Mouse (Mus musculus) erythroid progenitor cell, adult 5-6 weeks (primary cell): Measurements from ENCODE around the gene Wdr86. TPM values are rescaled to one million over a fixed set of nuclear protein-coding genes. Genes with fewer than 3 reads are reported as not detected.
"Not testable (repeated sequence)": the region's sequence is repeated elsewhere in the genome, so short reads cannot be mapped to it uniquely, and the experiment has no call there.

Source experiments
- ATAC-seq: replicated peaks from 2 replicates; pipeline ENCODE4 v1.8.0; 2016; ENCODE audit warnings: moderate number of reproducible peaks, mild to moderate bottlenecking, moderate TSS enrichment, inconsistent platforms; ENCODE audit not compliant: poor library complexity, low FRiP score, severe bottlenecking
- total RNA-seq, 2 experiments: library from RNA; stranded (forward) in 1 of 2; stranded (reverse) in 1 of 2; fragments of 150-400 nt in 1 of 2; fragments of 186-747, 209-891 nt in 1 of 2; gene quantifications; 2 replicates each; pipeline versions ENCODE4 v1.2.3 to v1.2.4; 2015 to 2017; ENCODE audit warnings: low replicate concordance in 2 of 2

The Wdr86 gene
- total RNA-seq, 2 experiments from 2014 or later: 5.4 TPM; not detected in 1

GRCm38 (mm10) chr5:24686671-24687420 is 43.7 kb downstream of the Wdr86 start:
- ATAC-seq: not testable (repeated sequence)

GRCm38 (mm10) chr5:24686176-24686575 is 44.4 kb downstream of the Wdr86 start:
- ATAC-seq: 0 out of 2 replicates have a peak, but pooled peaks have one; percentile 35

GRCm38 (mm10) chr5:24685366-24686093 is 45.0 kb downstream of the Wdr86 start, which contains the start of gene Nub1:
Nub1 (plus strand) TSS chr5:24685532.
- peak; percentile 96 for ATAC-seq

- peak; percentile 9; the same call in 1 of the 2 replicates for ATAC-seq
Observed at GRCm38 (mm10) chr5:24684578-24685365, 45.8 kb downstream of the Wdr86 start.

- ATAC-seq: no peak
Observed at GRCm38 (mm10) chr5:24681436-24681835, 49.1 kb downstream of the Wdr86 start.

GRCm38 (mm10) chr5:24674238-24674637 is 56.3 kb downstream of the Wdr86 start:
- 0 out of 2 replicates have a peak, but pooled peaks have one; percentile 63 for ATAC-seq

Other genes with a start within 250 kb of the Wdr86 start
- not detected in 2 replicates for gene Gbx1, start 203.5 kb downstream of the Wdr86 start, total RNA-seq (2015; ENCODE audit: low replicate concordance)
- gene Gbx1, start 203.5 kb downstream of the Wdr86 start, total RNA-seq (2017; ENCODE audit: low replicate concordance): not detected in 2 replicates
- gene Asb10, start 189.7 kb downstream of the Wdr86 start, total RNA-seq (2015; ENCODE audit: low replicate concordance): not detected in 2 replicates
- not detected in 2 replicates for gene Asb10, start 189.7 kb downstream of the Wdr86 start, total RNA-seq (2017; ENCODE audit: low replicate concordance)
- not detected in 2 replicates for gene 4931409K22Rik, start 173.9 kb downstream of the Wdr86 start, total RNA-seq (2015; ENCODE audit: low replicate concordance)
- gene 4931409K22Rik, start 173.9 kb downstream of the Wdr86 start, total RNA-seq (2017; ENCODE audit: low replicate concordance): not detected in 2 replicates
- 14.7 and 18.0 TPM in 2 replicates for gene Abcf2, start 153.3 kb downstream of the Wdr86 start, total RNA-seq (2015; ENCODE audit: low replicate concordance)
- gene Abcf2, start 153.3 kb downstream of the Wdr86 start, total RNA-seq (2017; ENCODE audit: low replicate concordance): 13.7 and 18.1 TPM in 2 replicates
- gene Chpf2, start 144.0 kb downstream of the Wdr86 start, total RNA-seq (2015; ENCODE audit: low replicate concordance): 5.9 and 10.5 TPM in 2 replicates
- 5.5 and 11.9 TPM in 2 replicates for gene Chpf2, start 144.0 kb downstream of the Wdr86 start, total RNA-seq (2017; ENCODE audit: low replicate concordance)
- gene Smarcd3, start 106.3 kb downstream of the Wdr86 start, total RNA-seq (2015; ENCODE audit: low replicate concordance): not detected in 2 replicates
- gene Smarcd3, start 106.3 kb downstream of the Wdr86 start, total RNA-seq (2017; ENCODE audit: low replicate concordance): not detected in 2 replicates
- gene Nub1, start 45.2 kb downstream of the Wdr86 start, total RNA-seq (2015; ENCODE audit: low replicate concordance): 25.2 and 25.6 TPM in 2 replicates
- 24.0 and 29.8 TPM in 2 replicates for gene Nub1, start 45.2 kb downstream of the Wdr86 start, total RNA-seq (2017; ENCODE audit: low replicate concordance)
- 21.8 TPM in 1 of 2 replicates, not detected in the other for gene Crygn, start 27.3 kb upstream of the Wdr86 start, total RNA-seq (2015; ENCODE audit: low replicate concordance)
- gene Crygn, start 27.3 kb upstream of the Wdr86 start, total RNA-seq (2017; ENCODE audit: low replicate concordance): not detected in 2 replicates
- gene Rheb, start 111.9 kb upstream of the Wdr86 start, total RNA-seq (2015; ENCODE audit: low replicate concordance): 70.8 and 75.0 TPM in 2 replicates
- 37.6 and 73.3 TPM in 2 replicates for gene Rheb, start 111.9 kb upstream of the Wdr86 start, total RNA-seq (2017; ENCODE audit: low replicate concordance)